Mouse (Mus musculus) cerebellum, adult 8-10 months (tissue): Measurements from ENCODE around the gene Actl7b.

Experiments used
- DNase-seq: peaks from one replicate; pipeline ENCODE4 v3.0.0; 2022

The Actl7b gene

DNA sequence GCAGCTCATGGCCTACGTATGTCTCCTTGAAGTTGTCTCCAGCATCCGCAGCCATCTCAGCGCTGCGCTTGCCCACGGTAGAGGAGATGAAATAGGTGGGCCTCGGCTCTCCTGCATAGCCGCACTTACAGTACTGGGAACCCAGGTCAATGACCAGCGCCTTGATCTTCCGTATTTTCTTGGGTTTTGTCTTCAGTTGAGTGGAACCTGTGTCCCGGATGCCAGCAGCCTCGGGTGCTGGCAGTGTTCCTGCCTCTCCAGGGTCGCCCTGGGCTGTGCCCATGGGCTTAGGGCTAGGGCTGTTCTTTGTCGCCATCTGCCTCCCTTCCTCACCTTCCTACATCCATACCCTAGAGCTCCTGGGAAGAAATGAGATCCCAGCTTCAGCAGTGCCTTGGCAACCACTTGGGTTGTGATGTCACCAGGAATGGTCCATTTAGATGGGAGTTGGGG is at the start of gene Actl7b:
Gene Actl7b (minus strand): TSS at position 403 of the 453 bp plus-strand sequence.
- DNase-seq = no peak

DNA sequence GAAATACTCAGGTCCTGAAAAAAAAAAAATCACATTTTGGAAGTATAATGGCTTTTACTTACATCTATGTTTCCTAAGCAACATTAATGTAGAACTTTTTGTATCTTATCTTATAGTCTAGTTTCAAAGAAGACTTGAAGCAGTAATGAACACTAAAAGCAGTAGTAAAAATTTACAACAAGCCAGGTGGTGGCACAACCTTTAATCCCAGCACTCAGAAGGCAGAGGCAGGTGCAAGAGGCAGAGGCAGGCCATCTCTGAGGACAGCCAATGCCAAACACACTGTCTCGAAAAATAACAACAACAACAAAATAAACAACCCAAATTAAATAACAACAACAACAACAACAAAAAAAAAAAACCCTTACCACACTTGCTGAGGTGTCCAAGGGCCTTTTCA is 29.8 kb upstream of the Actl7b start:
- no peak for DNase-seq

DNA sequence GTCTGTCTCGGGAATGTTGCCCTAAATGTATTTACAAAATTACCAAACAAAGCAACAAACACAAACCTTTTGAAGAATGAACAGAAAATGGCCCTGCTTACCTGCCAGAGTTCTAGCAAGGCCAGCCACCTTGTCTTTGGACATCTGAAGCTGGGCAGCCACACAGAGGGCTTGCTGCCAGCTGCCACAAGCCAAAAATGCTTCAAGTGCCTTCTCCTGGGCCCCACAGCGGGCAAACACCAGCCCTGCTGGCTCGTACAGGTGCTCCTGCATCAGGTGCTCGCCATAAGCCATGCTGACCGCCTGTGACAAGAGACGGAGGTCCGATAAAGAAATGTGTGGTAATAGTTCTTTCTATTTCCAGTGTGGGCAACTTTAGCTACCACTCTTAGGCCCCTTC is 27.7 kb upstream of the Actl7b start:
- no peak for DNase-seq

DNA sequence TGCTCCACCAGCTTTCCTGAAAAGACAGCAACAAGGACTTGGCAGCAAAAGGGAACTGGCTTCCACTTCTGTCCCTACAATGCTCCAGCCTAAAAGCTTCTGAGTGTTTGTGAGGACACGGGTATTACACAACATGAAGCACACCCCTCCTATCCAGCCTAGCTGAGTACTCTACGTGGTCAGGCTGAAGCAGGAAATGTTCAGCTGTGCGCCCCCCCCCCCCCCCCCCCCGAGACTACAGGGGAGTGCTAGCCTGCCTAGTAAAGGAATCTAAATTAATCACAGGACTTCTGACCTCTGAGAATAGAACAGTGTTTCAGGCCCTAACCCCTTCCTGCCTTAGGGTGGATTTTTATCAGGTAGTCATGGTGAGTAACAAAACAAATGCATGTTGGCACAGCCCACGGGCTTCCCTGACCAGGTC is 26.6 kb upstream of the Actl7b start:
- no peak for DNase-seq

DNA sequence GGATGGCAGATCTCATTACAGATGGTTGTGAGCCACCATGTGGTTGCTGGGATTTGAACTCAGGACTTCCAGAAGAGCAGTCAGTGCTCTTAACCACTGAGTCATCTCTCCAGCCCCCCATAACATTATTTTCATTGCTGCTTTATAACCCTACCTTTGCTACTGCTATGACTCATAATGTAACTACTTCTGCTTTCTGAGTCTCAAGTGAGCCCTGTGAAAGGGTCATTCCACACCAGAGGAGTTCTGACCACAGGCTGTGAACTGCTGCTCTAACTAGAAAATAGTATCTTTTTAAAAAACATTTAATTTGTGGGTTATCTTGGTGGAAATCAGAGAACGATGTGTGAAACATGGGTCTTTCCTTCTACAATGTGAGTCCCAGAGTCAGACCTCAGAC is 16.4 kb upstream of the Actl7b start:
- DNase-seq = no peak

DNA sequence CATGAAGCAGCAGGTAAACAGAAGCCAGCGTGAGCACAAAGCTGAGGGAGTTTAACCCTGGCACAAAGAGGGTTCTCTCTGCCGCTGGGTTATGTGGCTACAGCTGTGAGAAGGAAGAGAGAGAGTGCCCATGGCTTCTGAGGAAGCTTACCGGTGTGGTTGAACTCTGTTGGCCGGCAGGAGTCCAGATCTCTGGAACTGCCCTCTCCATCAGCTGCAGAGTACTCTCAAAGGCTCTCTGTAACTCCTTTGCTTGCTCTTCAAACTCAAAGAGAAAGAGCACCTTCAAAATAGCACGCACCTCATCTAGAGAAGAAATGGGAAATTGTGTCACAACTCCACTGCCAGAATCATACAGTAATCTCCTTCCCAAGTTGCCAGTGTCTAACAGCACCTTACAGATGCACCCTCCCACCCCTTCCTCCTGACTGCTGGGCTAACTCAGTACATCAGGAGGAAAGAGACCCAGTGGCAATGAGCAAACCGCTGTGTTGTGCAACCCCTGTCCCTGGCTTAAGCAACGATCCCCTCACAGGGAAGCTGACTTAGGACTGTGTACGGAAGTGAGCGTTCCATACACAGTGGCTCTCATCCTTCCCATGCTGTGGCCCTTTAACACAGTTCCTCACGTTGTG is 15.8 kb upstream of the Actl7b start:
- DNase-seq = no peak

DNA sequence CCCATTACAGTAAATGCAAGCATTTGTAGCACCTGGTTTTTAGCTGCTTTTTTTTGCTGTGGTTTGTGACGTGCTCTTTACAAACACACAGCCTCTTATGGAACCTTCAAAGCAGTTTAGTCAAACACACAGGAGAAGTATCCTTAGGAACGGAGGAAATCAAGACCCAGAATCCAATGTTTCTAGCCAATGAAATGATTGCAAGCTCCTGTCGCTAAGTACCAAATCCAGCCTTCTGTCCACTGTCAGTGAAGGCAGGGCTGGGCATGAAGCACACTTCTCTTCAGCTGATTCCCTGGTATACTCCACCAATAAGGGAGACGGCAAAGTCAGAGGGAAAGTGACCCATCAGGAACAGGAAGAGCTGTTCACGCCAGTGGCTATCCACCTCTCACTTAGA is 14.8 kb upstream of the Actl7b start:
- no peak for DNase-seq

DNA sequence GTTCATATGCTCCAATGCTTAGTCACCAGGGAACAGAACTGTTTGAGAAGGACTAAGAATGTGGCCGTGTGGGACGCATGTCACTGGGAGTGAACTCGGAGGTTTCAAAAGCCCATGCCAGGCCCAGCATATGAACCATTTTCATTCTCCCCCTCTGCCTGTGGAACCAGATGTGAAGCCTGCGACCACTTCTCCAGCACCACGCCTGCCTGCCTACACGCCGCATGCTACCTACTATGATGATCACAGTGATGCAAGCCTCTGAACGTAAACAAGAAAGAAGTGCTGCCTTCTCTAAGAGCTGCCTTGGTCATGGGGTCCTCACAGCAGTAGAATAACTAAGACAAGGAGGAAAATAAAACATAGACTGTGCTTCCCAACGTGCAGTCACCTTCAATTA is 6.2 kb upstream of the Actl7b start:
- DNase-seq = no peak

DNA sequence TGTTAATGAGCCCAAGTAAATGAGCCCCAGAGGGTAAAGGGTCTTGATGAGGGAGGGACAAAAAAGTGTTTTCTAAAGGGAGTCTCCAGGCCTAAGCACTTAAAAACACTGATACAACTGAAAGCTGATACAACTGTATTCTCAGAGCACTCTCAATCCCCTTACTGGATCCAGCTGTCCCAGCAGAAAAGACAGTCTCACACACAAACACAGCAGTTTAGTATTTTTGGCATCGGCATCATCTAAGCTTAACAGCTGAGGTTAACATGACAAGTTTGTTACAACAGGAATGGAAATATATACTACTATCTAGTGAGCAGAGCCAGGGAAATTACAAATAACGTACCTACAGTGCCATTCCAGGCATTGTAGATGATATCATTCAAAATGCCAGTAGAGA is 5.1 kb upstream of the Actl7b start:
- no peak for DNase-seq

DNA sequence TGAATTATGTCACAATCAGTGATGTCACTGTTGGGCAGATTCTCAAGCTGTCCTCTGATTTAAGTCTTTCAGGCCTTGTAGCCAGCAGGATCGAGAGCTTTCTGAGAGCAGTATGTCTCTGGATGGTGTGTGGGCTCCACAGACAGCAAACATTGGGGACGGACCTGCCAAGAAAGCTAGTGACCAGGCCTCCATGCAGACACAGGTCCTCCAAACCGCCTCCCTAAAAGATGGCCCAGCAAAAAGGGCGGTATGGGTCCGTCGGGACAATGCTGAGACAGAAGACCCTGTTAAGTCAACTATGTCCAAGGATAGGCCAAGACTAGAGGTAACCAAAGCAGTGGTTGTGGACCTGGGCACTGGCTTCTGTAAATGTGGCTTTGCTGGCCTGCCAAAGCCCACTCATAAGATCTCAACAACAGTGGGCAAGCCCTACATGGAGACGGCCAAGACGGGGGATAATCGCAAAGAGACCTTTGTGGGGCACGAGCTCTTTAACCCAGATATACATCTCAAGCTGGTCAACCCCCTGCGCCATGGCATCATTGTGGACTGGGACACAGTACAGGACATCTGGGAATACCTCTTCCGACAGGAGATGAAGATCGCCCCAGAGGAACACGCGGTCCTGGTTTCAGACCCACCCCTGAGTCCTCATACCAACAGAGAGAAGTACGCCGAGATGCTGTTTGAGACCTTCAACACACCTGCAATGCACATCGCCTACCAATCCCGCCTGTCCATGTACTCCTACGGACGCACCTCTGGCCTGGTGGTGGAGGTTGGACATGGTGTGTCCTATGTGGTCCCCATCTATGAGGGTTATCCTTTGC is 2.3 kb upstream of the Actl7b start, which contains the start of gene Actl7a:
Gene Actl7a (plus strand): TSS at position 51 of the 833 bp plus-strand sequence.
- no peak for DNase-seq

DNA sequence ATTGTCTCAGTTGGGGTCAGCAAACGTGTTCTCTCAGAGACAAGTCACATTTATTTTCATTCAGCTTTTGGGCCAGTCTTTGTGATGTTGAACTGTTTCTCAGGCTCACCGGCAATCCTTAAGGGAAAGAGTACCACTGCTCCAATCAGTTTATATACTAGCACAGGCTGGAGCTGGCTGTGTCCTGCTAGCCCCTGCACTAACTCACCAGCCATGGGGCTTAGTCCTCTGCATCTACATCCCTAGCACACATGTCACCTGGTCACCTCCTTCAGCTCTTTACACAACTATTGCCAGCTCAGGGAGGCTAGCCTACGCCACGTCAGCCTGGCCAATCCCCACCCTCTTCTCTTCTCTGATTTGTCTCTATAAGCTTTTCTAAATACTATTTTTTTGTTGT is 1.5 kb upstream of the Actl7b start:
- no peak for DNase-seq

DNA sequence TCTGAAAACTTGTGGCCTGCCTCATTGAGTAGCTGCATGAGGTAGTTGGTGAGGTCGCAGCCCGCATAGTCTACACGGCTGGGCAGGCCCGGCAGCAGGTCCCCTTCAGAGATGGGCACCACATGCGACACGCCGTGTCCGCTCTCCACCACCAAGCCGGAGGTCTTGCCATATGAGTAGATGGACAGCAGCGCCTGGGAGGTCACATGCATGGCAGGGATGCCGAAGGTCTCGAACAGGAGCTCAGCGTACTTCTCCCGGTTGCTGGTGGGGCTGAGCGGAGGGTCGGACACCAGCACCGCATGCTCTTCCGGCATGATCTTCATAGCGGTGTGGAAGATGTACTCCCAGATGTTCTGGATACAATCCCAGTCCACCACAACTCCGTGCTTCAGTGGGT is 632 bp downstream of the Actl7b start:
- no peak for DNase-seq

DNA sequence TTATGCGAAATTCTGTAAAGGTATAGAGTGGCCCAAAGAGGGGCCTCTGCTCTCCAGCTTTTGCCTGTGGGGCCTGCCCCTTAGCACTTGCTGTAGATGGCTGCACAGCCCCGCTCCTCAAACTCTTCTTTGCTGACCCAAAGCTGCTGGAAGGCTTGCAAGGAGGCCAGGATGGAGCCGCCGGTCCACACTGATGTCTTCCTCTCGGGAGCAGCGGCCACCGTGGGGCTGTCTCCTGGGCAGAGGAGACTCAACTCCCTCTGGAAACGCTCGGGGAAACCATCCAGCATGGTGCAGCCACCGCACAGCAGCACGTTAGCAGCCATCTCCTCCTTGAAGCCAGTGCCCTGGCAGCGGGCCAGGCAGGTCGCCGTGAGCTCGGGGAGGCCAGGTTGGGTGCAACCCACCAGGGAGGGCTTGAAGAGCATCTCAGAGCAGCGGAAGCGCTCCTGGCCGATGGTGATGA is 1.2 kb downstream of the Actl7b start, which contains the start of gene Gm26657:
Gene Gm26657 (plus strand): TSS at position 51 of the 466 bp plus-strand sequence.
- DNase-seq = no peak

DNA sequence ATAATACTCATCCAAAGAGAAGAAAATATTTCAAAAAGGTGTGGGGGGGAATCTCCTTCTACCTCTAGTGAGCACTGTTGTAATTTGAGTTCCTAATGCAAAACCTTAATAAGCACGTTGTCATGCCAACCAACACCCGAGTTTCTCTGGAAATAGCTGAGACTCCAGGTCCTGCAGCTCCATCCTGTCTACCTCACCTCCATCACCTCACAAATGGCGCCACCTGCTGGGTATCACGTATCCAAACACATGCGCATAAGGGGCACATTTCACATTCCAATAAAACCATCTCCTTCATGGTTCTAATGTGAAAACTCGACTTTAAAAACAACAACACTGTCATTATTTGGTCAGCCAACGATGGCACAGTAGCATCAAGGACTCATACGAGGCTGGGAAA is 15.4 kb downstream of the Actl7b start:
- no peak for DNase-seq

DNA sequence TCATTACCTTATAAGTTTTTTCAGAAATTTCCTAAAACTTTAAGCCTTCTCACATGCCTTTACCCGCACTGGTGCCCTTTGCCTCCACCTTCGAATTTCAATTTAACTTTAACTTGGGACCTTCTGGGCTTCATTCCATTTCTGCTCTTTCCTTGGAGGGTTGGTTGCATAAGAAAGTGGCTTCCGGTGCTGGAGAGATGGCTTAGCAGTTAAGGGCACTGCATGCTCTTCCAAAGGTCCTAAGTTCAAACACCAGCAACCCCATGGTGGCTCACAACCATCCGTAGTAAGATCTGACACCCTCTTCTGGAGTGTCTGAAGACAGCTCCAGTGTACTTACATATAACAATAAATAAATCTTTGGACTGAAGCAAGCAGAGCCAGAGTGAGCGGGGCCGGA is 18.0 kb downstream of the Actl7b start:
- no peak for DNase-seq

DNA sequence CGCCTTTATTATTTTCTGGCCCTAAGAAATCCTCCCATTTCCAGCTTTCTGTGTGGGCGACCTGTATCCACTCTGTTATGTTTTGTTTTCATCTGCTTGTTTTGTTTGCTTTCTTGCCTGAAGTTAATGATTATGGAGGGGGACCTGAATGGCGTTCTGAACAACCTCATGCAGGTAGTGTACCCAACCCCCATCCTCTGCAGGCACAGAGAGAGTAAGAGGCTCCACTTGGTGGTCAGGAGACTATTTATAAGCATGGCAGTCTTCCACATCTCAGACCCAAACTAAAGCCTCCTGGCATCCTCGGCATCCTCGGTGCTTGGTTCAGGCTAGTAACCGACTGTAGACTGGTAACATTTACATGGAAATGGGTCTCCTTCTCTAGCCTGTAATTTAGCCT is 18.9 kb downstream of the Actl7b start:
- no peak for DNase-seq

DNA sequence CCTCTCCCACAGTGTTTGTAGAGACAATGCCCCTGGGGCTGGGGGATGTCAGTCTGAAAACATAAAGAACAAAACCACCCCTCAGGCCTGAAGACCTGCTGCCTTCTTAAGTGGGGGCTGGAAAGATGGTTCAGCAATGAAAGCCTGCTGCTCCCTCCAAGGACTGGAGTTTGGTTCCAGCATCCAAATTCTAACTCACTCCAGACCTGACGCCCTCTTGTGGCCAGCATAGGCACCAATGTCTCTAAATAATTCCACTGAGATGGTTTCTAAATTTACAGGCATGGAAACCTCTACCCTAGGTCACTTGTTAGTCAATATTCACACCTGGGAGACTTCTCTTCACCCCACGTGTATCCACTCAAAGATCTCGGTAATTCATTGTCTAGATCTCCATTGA is 19.8 kb downstream of the Actl7b start:
- DNase-seq = no peak

DNA sequence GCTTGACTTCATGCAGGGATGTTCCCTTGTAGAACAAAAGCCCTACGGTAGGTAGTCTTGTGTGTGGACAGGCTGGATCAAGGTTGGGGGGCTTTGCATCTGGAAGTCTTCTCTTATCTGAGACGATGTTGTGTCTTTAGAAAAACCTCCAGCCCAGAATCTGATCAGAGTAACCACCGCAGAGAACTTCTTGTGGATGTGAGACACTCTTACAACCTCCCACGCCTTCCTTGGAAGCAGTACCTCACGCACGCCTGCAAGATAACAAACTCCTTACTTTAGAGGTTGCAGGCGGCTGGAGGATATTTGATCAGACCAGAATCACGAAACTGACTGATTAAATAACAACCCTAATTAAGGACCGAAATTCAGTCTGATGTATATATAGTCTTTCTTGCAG is 20.8 kb downstream of the Actl7b start:
- no peak for DNase-seq

DNA sequence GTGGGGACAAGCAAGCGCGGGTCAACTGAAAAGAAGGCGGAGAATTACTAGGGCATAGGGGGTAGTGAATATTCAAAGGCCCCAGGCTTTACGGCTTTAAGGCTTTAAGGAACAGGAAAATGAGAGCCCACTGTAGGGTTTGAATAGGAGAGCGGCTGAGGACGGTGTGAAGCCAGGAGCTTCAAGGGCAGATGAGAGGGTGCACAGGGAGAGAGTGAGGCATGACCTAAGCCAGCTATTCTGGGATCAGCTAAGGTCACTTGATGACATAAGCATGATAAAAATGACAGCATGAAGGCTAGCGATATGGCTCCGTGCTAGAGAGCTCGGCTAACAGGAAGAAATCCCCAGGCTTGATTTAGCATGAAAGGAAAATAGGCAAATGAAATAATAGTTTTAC is 21.8 kb downstream of the Actl7b start:
- DNase-seq = no peak

DNA sequence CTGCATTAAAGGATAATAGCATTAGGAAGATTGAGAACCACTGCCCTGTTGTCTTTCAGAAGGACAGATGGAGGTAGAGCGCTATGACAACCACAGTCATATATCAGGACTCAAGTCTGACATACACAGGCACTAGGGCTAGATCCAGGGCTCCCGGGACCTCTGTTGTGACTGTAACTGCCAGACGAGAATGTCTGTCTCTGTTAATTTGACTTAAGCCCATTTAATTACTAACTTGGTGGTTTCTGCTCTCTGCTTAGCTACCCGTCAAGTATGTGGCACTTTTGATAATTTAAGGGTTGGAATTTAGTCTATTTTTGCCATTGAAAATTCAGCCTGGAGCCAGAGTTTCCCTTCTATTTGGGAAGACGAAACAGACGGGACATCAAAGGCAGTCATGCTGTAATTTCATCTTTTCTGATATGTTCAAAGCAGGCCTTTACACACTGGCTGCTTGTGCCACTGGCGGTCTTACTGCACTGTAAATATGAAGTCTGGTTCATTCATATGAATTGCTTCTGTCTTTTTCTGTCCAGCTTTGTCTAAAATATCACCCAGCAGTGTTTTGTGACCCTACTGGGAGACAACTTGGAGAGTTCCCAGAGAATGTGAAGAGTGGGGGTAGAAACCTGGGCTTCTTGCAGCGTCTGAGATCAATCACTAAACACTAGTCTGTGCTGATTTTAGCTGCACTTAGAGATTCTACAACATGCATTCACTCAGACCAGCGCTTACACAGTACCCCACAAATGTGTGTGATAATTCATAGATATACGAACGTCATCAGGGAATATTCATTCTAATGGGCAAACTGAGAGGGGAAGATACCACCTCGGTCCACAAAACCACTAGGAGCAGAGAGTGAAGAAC is 22.4 kb downstream of the Actl7b start:
- no peak for DNase-seq

DNA sequence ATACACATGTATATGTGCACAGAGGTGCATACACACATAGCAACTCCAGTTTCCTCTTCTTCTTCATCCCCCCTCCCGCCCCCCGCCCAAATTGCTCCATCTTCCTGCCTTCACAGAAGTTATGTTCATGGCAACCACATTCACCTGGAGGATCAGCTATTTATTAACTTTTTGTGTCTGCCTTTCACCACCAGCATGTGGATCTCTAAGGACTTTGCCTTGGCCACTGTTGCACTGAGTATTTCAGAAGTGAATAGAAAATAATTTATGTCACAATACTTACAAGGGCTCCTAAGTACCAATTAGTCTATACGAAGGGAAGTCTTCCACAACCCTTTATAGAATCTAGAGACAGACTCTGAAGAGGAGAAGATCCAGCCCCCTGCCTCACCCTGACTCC is 23.3 kb downstream of the Actl7b start:
- no peak for DNase-seq

DNA sequence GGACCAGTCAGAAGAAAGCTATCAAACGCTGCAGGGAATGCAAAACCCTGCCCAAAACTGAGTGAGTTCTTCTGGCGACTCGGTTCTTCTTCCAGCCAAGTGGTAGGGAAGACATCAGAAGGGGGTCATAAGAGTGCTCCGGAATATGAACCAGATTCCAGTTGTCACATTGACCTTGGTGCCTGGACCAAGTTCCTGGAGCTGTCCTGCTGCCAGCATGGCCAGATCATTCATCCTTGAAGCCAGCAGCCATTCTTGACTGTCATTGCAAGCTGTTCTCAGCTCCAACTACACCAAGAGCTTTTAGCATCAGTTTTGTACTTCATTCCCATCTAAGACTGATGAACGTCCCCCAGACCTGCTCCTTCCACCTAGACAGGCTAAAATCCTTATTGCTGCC is 24.4 kb downstream of the Actl7b start:
- no peak for DNase-seq

DNA sequence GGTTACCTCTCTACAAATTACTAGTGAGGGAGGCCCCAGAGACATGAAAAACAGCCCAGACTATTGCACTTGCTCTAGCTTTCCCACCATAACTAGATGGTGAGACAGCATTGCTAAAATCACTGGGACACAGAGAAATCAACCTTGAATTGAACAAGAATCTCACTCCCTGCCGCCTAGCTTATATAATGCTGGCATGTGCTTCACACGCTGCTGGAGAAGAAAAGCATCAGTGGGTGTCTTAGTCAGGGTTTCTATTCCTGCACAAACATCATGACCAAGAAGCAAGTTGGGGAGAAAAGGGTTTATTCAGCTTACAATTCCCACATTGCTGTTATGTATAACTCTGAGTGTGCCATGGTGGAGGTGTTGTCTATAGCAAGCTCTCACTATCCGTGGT is 28.1 kb downstream of the Actl7b start:
- DNase-seq = no peak
